Mouse (Mus musculus) limb, embryonic 13.5 days (tissue): ENCODE data around the gene Efcab6. TPM values are rescaled to one million over a fixed set of nuclear protein-coding genes. Genes with fewer than 3 reads are reported as not detected.

Source experiments
- polyA plus RNA-seq: library from polyadenylated mRNA; unstranded; fragments of >200 nt; fragmentation: Nextera tagmentation; extraction: Ambion mirVana; gene quantifications from 2 replicates; pipeline ENCODE4 v1.2.1, GENCODE M21; 2015

The Efcab6 gene
- polyA plus RNA-seq, 1 experiment from 2014 or later = 0.27 TPM

Other genes starting within 250 kb of the Efcab6 start
- 3.3 and 3.4 TPM in 2 replicates for gene Sult4a1, start 40.4 kb upstream of the Efcab6 start, polyA plus RNA-seq
- gene Pnpla5, start 57.8 kb upstream of the Efcab6 start, polyA plus RNA-seq = not detected in 2 replicates
- 0.59 and 0.94 TPM in 2 replicates for gene Pnpla3, start 102.5 kb upstream of the Efcab6 start, polyA plus RNA-seq
- gene Samm50, start 126.9 kb upstream of the Efcab6 start, polyA plus RNA-seq = 101 and 104 TPM in 2 replicates
- gene Parvb, start 166.7 kb upstream of the Efcab6 start, polyA plus RNA-seq = 3.5 and 3.7 TPM in 2 replicates